Mouse (Mus musculus): ENCODE data around the gene Il13.

Il13 gene

DNA sequence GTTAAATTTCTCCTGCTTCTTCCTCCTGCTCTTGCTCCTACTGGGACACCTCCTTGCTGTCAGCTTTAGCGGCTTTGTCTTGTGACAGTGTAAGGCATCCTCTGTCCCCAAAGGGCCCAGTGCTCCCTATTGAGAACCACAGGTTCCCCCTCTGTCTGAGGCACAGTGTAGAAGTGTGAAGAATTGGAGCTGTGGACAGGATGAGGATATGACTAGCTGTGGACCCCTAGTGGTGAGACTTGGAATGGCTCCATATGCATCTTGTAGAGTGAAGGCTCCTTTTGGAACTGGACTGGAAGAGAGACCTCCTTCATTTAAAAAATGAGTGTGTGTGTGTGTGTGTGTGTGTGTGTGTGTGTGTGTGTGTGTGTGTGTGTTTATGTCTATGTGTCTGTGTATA lies 6.6 kb downstream of the Il13 start:
- peak; percentile 88 for DNase-seq

- DNase-seq, result no peak
Measured at GRCm38 (mm10) chr11:53626802-53627373, 7.6 kb downstream of the Il13 start.

DNA sequence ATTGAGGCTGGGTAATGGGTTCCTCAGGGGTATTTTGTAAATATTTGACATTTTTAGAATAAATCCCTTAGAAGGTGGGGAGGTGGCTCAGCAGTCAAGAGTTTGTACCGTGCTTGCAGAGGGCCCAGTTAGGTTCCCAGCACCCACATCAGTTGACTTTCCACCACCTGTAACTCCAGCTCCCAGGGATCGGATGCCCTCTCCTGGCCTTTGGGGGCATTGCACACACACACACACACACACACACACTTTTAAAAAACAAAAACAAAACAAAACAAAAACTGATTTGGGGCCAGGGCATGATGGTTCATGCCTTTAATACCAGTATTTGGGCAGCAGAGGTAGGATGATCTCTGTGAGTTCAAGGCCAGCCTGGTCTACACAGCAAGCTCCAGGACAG lies 10.4 kb downstream of the Il13 start:
- DNase-seq, result no peak

- no peak for DNase-seq
Measured at GRCm38 (mm10) chr11:53623573-53623972, 10.9 kb downstream of the Il13 start.

- no peak for DNase-seq
Measured at GRCm38 (mm10) chr11:53622440-53622806, 12.1 kb downstream of the Il13 start.

GRCm38 (mm10) chr11:53621582-53622439 lies 12.7 kb downstream of the Il13 start:
- DNase-seq, result no peak

DNA sequence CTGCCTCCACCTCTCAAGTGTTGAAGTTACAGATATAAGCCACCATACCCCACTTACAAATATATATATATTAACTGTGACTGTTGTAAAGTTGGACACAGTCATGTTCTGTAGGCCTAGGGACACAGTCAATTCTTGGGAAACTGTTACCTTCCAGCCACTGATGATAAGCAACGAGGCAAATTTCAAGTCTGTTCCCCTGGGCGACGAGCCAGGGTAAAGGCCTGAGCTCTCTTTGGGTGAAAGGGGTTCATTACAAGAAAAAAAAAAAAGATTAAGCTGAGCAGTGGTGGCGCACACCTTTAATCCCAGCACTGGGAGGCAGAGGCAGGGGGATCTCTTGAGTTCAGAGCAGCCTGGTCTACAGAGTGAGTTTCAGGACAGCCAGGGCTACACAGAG lies 14.4 kb downstream of the Il13 start:
- no peak for DNase-seq

DNA sequence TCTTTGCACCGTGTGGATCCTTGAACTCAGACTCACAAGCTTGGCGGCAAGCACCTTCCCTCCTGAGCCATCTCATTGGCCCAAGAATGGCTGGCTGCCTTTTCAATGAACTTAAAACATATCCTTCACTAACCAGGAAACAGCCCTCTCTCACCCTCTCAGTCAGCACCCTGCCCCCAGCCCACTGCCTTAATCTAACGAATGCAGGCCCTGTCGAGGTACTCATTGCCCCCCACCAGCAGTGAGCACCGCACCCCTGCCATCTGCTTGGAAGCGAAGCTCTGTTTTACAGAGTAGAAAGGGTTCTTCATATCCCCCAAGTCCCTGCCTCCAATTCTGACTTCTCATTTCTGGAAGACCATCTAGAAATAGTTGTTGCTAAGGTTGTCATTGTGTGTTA lies 15.1 kb downstream of the Il13 start:
- no peak for DNase-seq

DNA sequence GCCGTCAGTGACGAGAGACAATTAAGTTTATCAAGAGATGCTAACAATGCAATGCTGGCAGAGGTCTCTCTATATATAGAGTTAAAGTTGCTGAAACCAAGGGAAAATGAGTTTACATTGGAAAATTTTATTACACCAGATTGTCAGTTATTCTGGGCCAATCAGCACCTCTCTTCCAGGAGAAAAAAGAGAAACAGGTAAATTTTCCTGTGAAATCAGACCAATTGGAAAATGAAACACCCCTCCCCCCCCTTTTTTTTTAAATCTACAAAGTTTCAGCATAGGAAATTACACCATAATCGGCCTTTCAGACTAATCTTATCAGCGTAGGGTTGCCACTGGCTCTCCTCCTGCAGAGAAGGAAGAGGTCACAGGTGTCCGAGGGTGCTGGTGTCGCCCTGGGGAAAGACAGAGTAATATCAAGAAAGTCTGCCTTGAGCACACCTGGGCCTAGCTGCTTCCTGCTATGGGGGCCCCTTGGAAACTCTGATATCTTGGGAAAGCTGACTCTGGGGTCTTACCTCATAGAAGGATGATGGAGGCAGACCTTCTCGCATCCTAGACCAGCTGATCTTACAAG lies 15.8 kb downstream of the Il13 start, which contains the start of gene Il4:
Il4 (minus strand) TSS at position 51 of the 580 bp plus-strand sequence.
- no peak for DNase-seq

GRCm38 (mm10) chr11:53617562-53618109 lies 16.9 kb downstream of the Il13 start:
- no peak for DNase-seq

GRCm38 (mm10) chr11:53616748-53617558 lies 17.5 kb downstream of the Il13 start:
- peak; percentile 27 for DNase-seq

- DNase-seq, result no peak
Measured at GRCm38 (mm10) chr11:53615575-53615974, 18.9 kb downstream of the Il13 start.

DNA sequence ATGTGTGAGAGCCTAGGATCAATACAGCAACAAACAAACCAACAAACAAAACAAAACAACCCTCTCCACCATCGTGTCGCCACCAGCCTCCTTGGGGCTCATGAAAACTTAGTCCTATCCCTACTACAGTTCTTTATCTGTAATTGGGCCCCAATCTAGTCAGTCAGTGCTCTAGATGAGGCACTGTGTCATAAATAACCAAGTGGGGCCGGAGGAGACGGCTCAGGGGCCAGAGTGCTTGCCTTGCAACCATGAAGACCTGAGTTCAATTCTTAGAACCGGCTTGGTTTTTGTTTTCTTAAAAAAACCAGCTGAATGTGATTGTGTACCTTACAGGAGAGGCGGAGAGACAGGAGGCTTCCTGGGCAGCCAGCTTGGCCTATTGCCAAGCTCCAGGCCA lies 19.3 kb downstream of the Il13 start:
- DNase-seq, result no peak

GRCm38 (mm10) chr11:53609672-53610071 lies 24.8 kb downstream of the Il13 start:
- no peak for DNase-seq

DNA sequence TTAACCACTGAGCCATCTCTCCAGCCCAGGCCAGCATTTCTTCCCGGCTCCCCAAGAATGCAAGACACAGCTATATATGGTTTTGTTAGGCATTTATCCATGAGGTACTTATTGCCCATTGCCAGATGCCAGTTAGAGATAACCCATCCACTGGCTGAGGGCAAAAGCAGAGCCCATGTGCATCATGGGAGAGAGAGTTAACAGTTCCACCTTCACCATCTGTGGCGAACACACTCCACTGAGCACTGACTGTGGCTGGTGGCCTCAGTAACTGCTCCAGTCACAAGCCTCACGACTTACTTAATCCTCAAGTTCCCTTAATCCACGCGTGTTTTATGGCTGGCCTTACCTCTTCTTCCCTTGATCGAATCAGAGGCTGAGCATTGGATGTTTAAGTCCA lies 25.3 kb downstream of the Il13 start:
- DNase-seq, result no peak

DNA sequence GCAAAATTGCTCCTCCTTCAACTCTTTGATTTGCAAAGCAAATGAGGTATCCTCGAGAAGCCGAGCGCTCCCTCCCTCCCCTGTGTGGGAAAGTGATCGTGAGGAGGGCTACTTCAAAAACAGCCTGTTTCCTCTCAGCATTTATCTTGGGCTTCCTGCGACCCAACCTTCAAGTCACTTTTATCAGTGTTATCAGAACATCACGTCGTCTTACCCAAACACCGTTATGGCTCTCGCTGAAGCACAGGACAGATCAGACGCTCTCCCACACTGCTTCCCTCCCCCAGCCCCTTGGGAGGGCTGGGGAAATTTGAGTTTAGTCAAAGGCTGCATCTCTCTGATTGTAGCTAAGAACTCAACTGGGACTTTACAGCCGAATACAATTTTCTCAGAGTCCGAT lies 28.9 kb downstream of the Il13 start:
- no peak for DNase-seq

DNA sequence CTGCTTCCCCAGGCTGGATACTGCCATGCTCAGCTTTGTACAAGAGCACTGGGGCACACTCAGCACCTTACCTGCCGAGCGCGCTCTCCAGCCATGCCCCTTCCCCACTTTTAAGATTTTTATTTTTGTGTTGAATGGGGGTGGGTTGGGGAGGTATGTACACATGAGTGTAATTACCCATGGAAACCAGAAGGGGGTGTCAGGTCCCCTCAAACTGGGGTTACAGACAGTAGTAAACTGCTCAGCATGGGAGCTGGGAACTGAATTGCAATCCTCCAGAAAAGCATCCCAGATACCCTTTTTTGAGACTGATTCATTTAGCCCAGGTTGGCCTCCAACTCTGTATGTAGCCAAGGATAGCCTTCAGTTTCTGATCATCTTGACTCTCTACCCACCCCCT lies 29.5 kb downstream of the Il13 start:
- no peak for DNase-seq

DNA sequence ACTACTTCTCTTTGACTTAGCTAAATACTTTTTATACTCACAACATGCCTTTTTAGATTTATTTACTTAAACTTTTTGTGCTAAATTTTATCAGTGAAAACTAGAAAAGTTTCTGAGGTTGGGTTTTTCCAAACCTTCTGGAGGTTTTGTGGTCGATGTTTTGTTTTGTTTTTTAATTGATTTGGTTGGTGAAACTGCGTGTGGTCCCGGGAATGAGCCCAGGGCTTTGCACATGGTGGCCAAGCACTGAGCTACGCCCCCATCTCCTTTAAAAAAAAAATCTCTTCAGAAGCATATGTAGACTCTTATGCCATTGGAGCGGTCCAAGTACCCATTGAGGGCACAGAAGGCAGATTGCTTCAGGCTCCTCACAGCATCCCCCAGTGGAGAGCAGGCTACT lies 43.4 kb downstream of the Il13 start:
- DNase-seq, result no peak

DNA sequence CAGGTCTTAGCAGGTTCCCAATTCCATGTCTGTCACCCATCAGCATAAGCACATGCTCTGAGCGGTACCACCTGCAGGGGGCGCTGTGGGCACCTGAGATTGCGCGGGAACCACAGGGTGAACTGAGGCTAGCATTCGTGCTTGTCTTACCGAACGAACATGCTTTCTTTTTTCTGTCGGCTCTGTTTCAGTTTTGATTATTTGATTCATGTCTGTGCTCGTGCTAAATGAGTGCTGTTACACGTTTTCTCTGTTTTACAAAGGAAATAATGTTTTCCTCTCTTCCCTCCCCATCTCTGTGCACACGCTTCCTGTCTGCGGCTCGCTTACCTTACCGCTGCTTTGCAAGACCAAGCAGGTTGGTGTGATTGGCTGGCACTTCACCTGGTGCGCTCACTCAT lies 44.1 kb downstream of the Il13 start:
- peak; percentile 44 for DNase-seq

DNA sequence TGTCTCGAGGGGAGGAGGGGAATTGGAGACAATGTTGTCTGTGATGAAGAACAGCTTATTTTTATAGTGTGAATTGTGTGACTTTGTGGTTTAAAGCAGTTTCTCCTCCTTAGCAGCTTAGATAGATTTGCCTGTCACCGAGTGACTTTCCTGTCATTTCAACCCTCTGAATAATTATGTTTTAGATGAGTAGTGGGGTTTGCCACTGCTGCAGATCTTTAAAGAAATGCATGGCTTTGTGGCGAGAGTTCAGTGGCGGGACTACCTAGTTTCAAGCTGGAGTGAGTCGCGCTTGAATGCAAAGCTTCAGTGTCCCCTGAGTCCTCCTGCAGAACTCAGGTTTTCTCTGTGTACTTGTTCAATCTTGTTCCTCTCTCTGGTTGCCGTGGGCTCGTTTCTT lies 46.2 kb downstream of the Il13 start:
- no peak for DNase-seq

DNA sequence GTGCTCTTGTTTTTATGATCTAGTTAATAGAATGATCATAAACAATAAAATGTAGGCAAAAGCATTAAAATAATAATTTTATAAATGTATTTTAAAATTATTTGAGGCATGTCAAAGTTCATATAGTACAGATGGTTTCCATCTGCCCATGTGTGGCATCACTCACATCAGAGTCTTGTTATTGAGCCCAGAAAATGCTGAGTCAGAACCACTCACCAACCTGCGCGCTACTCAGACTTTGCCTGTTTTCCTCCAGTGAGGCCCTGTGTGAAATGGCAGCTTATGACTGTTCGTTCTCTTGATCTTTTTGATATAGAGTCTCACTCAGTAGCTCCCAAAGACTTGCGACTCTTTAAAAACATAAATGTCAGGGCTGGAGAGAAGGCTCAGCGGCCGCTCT lies 49.0 kb downstream of the Il13 start:
- no peak for DNase-seq

DNA sequence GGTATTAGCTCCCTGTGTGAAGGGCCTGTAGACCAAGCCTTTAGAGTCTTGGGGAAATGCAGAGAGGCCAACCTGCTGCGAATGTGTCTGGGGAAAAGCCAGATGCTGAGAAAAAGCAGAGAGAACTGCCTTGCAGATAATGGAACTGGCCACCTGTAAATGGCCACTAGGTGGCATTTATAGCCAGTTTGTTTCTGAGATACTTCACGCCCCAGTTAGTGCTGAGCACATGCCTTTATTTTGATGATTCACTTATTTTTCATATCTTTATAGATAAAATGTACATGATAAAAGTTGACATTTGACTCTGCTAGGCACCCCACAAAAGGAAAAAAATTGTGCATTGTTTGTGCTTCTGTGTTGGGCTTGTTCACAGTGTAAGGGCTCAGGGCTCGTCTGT lies 49.7 kb downstream of the Il13 start:
- DNase-seq, result peak; percentile 34

GRCm38 (mm10) chr11:53583151-53583550 lies 51.4 kb downstream of the Il13 start:
- DNase-seq, result no peak
